Mouse (Mus musculus) layer of hippocampus, adult 18-20 months (tissue): Measurements from ENCODE around the gene Gm17728. TPM values are rescaled to one million over a fixed set of nuclear protein-coding genes. Genes with fewer than 3 reads are reported as not detected.
A peak's percentile ranks its signal among the peaks of the same experiment; 100 is the strongest.
"Not testable (repeated sequence)": the region's sequence is repeated elsewhere in the genome, so short reads cannot be mapped to it uniquely, and the experiment has no call there.

Source experiments
- DNase-seq, 2 experiments: peaks; one replicate each; pipeline ENCODE4 v3.0.0; 2022; ENCODE audit warnings: low spot score in 2 of 2
- long read RNA-seq: library from polyadenylated mRNA; stranded (forward); transcript quantifications from one replicate; pipeline ENCODE4 v2.0.0, GENCODE M21; 2021
- total RNA-seq, 2 experiments: library from RNA; stranded (reverse); gene quantifications; 2 replicates each; pipeline ENCODE4 v1.2.3; 2021

Gm17728 gene
- total RNA-seq: not detected
- long read RNA-seq: 0 reads

- DNase-seq: not testable (repeated sequence)
Measured at GRCm38 (mm10) chr17:9421760-9422159, at the start of gene Gm17728. Gene Gm17728 (plus strand): TSS chr17:9422060.

DNA sequence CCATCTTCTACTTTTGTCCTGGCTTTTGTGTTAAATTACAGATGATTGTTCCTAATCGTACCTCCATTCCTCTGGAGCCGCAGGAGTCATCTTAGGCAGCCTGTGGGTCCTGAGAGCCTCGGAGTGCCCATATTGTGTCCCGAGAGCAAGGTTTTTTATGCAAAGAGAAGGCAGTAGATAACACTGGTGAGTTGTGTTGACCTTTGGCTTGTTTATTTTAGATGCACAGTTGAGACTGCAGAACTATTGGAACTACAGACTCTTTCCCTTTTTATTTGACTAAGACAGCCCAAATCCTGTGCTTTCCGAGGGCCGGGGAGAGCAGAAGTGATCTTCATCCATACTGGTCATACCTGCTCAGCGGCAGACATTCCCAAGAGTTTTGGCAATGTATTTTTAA is 24.4 kb upstream of the Gm17728 start:
- no peak for DNase-seq

DNA sequence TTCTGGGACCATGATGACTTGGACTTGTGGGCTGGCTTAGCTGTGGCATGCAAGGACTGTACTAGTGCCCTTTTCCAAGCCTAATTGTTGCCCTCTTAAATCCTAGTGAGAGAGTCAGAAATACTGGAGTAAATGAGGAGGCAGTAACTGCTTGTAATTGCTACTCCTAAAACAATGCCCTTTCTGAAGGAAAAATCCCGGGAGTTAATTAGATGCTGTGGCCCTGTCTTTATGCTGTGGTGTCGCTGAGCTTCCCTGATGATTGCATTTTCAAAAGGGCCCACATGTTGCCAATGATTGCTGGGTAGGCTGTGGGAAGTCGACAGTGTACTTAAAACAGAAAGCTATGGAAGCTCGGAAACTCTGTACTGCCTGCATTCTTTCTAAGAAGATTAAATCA is 23.3 kb upstream of the Gm17728 start:
- no peak for DNase-seq

DNA sequence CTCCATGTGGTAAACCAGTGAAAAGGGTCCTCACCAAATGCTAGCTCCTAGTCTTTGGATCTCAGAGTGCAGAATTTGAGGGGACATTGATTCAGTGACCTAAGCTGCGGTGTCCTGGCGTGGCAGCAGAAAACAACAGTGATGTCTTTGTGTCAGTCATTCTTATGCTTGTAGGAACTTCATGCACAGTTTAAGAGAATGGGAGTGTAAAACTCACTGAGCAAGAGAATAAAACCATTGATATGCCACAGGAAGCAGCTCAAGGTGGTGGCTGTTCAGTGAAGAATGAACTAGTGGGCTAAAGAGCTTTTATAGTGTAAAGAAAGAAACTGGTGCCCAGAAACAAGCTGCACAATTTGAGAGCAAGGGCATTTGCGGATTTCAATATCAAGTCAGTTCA is 17.9 kb upstream of the Gm17728 start:
- DNase-seq: no peak

DNA sequence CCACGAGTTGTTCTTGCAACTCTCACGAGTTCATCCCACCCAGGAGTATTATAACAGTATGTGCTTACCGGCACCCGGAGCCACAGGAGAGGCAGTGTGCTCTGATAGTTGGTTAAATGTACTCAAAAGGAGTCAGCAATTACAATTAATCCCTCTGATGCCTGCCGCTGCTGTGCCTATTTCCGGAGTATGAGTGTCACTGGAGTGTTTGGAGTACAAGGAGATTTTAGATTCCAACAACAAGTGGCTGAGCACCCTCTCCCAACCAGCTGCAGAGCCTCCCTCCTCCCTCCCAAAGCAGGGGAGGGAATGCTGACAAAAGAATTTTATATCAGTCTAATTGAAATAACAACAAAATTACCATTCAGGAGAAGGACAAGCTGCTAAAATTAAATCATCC is 14.2 kb upstream of the Gm17728 start:
- DNase-seq: peak in 1 of 2 experiments; percentile 19

- no peak for DNase-seq
Measured at GRCm38 (mm10) chr17:9419016-9419415, 2.8 kb upstream of the Gm17728 start.

DNA sequence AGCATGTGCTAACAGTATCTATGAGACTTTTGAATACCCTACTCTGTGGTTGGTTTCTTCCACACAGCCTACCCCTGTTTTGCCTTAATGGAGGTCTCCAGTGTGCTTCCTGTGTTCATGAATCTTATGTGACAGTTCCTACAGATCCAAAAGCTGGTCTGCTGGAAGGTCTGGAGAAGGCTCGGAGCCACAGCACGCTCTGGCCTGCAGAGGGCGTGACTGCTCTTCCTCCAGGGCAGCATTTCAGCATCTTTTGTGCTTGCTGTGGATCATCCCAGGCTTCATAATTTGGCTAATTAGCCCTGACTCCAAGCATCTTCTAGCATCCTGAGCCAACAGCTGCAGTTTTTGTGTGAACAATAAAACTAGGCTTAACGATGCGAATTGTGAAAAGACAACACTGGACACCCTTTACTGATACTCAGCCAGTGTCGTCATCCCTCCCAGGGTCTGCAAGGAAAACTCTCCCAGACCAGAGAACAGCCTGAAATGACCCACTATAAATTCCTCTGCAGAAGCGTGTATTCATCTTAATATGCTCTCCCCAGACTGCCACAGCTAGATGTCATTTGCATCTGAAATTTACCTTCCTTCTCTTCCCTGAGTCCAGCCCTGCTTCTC is 6.6 kb downstream of the Gm17728 start:
- DNase-seq: peak in 1 of 2 experiments; percentile 61

DNA sequence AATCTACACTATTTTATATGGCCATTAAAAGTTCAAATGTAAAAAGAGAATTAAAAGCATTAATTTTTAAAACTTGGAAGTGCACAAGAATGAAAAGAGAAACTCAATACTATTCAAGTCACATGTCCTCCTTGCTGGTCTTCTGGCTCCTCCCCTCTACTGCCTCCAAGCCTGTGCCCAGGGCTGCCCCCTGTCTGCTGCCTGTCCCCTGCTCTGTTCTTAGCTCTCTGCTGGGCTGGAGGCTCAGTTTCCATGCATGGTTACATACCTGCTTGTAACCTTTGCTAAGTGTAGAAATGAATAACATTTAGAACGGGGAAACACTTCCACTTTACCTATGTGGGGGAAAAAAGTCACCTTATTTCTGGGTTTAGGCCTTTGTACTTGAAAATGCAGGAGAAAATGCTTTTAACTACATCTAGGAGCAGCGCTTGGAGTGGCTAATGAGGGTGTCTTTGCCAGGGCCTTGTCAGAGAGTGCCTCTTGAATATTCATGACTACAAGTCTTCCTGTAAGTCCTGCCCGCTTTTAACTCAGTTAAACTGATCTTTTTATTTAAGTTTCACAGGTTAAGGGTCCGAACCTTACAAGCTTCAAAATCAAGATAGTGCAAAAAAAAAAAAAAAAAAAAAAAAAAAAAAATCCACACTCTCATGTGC is 18.3 kb downstream of the Gm17728 start:
- no peak for DNase-seq

- DNase-seq: no peak
Measured at GRCm38 (mm10) chr17:9456406-9456805, 34.5 kb downstream of the Gm17728 start.

GRCm38 (mm10) chr17:9460904-9461303 is 39.0 kb downstream of the Gm17728 start:
- DNase-seq: no peak

Other genes starting within 250 kb of the Gm17728 start
- gene Pabpc6, start 247.7 kb downstream of the Gm17728 start, total RNA-seq: not detected